Mouse (Mus musculus): ENCODE results near the gene Olfr678. TPM values are rescaled to one million over a fixed set of nuclear protein-coding genes. Genes with fewer than 3 reads are reported as not detected.

Gene Olfr678
- not detected for total RNA-seq (2023)

DNA sequence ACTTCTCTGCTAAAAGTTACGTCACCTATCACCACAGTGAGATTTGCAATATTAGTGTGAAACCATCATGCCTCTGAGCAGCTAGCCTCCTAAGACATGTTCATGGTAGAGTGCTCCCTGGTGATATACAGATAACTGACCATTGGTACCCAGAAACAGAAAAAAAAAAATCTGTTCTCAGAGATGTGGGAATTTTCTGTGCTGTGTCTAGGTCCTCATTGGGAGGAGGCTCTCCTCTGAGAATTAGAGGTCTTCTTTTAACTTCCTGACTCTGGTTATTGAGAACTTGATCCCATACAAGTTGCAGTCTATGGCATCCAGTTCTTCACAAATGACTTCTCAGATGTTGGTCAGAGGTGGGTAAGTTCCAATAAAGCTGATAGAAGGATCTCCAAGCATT is at the start of gene Olfr678:
Olfr678 (plus strand) TSS at position 301 of the 400 bp plus-strand sequence.

DNA sequence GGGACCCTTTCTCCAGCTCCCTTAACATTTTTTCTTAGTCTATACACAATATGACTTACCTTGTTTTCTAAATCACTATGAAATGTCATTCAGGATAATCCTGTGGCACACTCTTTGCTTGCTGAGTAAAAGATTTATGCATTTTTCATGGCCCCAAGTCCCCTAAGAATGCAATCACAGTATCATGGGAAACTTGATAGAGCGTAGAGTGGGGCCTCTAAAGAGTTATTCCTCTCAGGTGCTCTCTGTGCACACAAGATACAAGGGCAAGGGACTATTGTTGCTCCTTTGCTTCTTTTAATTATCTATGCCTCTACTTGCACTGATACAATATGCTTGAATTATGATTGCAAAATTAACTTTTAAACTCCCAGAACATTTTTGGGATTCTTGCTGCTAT is 35.9 kb upstream of the Olfr678 start, which contains the start of gene Olfr675:
Olfr675 (minus strand) TSS at position 101 of the 400 bp plus-strand sequence.

DNA sequence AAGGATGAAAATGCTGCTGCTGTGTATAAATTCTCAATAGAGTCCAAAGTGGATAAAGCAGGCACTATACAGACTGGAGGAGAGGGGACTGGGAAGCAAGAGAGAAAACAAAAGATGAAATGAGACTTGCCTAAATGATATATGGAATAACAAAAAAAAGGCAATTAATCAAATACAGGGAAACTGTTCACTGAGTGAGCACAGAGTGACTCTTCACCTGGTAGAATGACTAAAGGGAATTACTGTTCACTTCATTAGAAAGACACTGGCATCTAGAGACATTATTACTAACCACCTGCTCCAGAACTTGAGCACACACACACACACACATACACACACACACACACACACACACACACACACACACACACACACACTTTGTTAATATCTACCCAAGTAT is 31.9 kb upstream of the Olfr678 start, which contains the start of gene Olfr676:
Olfr676 (plus strand) TSS at position 301 of the 400 bp plus-strand sequence.

DNA sequence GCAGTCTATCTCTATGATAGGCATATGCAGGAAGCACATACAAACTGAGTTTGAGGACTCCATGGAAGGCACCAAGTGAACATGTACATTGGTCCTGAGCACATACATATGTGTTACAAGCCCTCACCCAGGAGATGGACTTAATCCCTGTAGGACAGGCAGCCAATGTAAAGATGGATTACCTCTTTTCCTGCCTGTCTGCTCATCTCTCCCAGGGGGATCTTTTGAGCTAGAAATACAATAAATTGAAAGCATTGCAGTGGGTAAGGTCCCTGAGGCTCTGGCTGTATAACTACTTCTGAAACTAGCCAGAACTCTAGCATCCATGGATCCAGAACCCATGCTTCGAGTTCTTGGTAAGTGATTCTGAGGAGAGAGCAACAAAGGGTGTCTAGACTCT is 16.6 kb downstream of the Olfr678 start, which contains the start of gene Olfr679:
Olfr679 (plus strand) TSS at position 301 of the 400 bp plus-strand sequence.

DNA sequence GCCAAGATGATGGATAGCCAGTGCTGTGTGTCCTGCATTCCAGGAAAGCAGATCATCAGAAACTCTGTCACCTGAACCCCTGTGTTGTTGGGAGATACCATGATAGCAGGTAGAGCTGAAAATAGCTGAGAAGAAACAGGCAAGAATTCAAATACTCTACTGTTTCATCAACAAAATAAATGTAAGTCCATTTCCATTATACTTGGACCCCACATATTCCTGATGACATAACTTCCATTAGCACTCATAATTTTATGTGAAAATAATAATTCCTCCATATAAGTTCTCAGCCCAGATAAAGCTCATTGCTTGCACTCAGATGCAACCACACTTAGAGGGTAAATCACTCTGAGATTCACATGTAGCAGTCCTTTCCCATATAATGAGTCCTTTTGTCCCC is 28.4 kb downstream of the Olfr678 start, which contains the start of gene Olfr680-ps1:
Olfr680-ps1 (minus strand) TSS at position 101 of the 400 bp plus-strand sequence.

DNA sequence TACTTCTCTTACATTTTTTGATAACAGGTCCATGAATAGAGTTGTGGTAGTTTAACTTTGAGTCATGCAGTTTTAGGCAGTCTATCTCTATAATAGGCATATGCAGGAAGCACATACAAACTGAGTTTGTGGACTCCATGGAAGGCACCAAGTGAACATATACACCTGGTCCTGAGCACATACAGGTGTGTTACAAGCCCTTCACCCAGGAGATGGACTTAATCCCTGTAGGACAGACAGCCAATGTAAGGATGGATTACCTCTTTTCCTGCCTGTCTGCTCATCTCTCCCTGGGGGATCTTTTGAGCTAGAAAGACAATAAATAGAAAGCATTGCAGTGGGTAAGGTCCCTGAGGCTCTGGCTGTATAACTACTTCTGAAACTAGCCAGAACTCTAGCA is 52.3 kb downstream of the Olfr678 start, which contains the start of gene Olfr681:
Olfr681 (plus strand) TSS at position 301 of the 400 bp plus-strand sequence.

Other genes with a start within 250 kb of the Olfr678 start
- not detected for gene Usp17lb, start 221.9 kb upstream of the Olfr678 start, total RNA-seq (2023)
- gene Usp17la, start 207.5 kb upstream of the Olfr678 start, total RNA-seq (2023): not detected
- gene Olfr665, start 186.4 kb upstream of the Olfr678 start, total RNA-seq (2023): not detected
- gene Olfr666, start 168.5 kb upstream of the Olfr678 start, total RNA-seq (2023): not detected
- gene Olfr667, start 143.0 kb upstream of the Olfr678 start, total RNA-seq (2023): not detected
- gene Olfr668, start 136.4 kb upstream of the Olfr678 start, total RNA-seq (2023): not detected
- gene Olfr669, start 130.2 kb upstream of the Olfr678 start, total RNA-seq (2023): not detected
- not detected for gene Olfr670, start 101.9 kb upstream of the Olfr678 start, total RNA-seq (2023)
- gene Olfr671, start 85.3 kb upstream of the Olfr678 start, total RNA-seq (2023): not detected
- gene Olfr672, start 62.4 kb upstream of the Olfr678 start, total RNA-seq (2023): not detected
- gene Olfr675, start 36.0 kb upstream of the Olfr678 start, total RNA-seq (2023): not detected
- gene Olfr676, start 31.8 kb upstream of the Olfr678 start, total RNA-seq (2023): not detected
- not detected for gene Olfr677, start 13.1 kb upstream of the Olfr678 start, total RNA-seq (2023)
- not detected for gene Olfr679, start 16.7 kb downstream of the Olfr678 start, total RNA-seq (2023)
- gene Olfr680-ps1, start 28.3 kb downstream of the Olfr678 start, total RNA-seq (2023): not detected
- gene Olfr681, start 52.4 kb downstream of the Olfr678 start, total RNA-seq (2023): not detected
- gene Olfr683, start 82.5 kb downstream of the Olfr678 start, total RNA-seq (2023): not detected
- not detected for gene Olfr684, start 99.2 kb downstream of the Olfr678 start, total RNA-seq (2023)
- not detected for gene Olfr685, start 121.5 kb downstream of the Olfr678 start, total RNA-seq (2023)
- gene Olfr686, start 143.0 kb downstream of the Olfr678 start, total RNA-seq (2023): not detected
- gene Olfr688, start 223.6 kb downstream of the Olfr678 start, total RNA-seq (2023): not detected
- not detected for gene Olfr689, start 246.7 kb downstream of the Olfr678 start, total RNA-seq (2023)